Mouse (Mus musculus): ENCODE measurements around the gene Apoe. TPM values are rescaled to one million over a fixed set of nuclear protein-coding genes. Genes with fewer than 3 reads are reported as not detected.

The Apoe gene
- polyA plus RNA-seq, 1 experiment from 2014 or later: 543 TPM

DNA sequence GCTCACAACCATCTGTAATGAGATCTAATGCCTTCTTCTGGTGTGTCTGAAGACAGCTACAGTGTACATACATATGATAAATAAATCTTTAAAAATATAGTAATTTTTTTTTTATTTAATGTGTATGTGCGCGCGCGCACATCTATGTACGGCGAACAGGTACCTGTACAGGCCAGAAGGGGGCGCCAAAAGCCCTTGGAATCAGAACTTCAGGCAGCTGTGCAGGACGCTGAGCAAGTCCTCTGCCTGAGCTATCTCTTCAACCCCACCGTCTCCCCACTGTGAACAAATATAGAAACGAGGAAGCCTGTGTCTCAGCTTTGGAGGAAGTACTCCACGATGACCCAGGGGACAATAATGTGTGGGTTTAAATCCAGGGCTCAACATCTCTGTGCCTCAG lies 41.3 kb upstream of the Apoe start:
- no peak overlapping the region for H3K27ac ChIP-seq
- no peaks in the 10 kb centered on the region for H3K9me3 ChIP-seq (ENCODE audit: control insufficient read depth, low read length)
- 89% methylated on average over 11 of the region's 11 CpGs for WGBS
- H3K9ac ChIP-seq: no peak overlapping the region
- H3K4me1 ChIP-seq (replicated peaks; ENCODE audit: control insufficient read depth, insufficient read depth, low read length): no peaks in the 10 kb centered on the region; the same call in 1 of the 2 replicates
- H3K4me2 ChIP-seq (replicated peaks): no peak overlapping the region
- peaks cover 41% of the 10 kb centered on the region for H3K36me3 ChIP-seq (replicated peaks; ENCODE audit: control insufficient read depth, insufficient read depth)
- H3K27me3 ChIP-seq (ENCODE audit: control insufficient read depth, insufficient read depth, low read length): no peaks in the 10 kb centered on the region
- ATAC-seq (ENCODE audit: low FRiP score) (no peak), DNase-seq (ENCODE audit: low spot score) (no peak)
- no peak overlapping the region for H3K4me3 ChIP-seq (replicated peaks; ENCODE audit: low read length)

DNA sequence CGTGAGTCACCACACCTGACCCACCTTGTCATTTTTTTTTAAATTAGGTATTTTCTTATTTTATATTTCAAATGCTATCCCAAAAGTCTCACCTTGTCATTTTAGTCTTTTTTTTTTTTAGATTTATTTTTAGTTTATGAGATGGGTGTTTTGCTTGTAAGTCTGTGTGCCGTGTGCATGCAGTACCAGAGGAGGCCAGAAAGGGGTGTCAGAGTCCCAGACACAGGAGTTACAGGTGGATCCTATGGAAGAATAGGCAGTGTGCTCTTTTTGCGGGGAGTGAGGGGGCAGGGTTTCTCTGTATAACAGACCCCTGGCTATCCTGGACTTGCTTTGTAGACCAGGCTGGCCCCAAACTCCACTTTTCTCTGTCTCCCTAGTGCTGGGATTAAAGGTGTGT lies 39.8 kb upstream of the Apoe start:
- Histone ChIP-seq H3K4me2 (replicated peaks) (no peak overlapping the region), H3K4me3 (replicated peaks; ENCODE audit: low read length) (no peak overlapping the region), H3K4me1 (replicated peaks; ENCODE audit: control insufficient read depth, insufficient read depth, low read length) (no peaks in the 10 kb centered on the region), H3K9ac (no peak overlapping the region), H3K9me3 (ENCODE audit: control insufficient read depth, low read length) (no peaks in the 10 kb centered on the region), H3K36me3 (replicated peaks; ENCODE audit: control insufficient read depth, insufficient read depth) (peaks cover 48% of the 10 kb centered on the region), H3K27ac (no peak overlapping the region), H3K27me3 (ENCODE audit: control insufficient read depth, insufficient read depth, low read length) (no peaks in the 10 kb centered on the region)
- DNase-seq (ENCODE audit: low spot score) (no peak), ATAC-seq (ENCODE audit: low FRiP score) (no peak)
- WGBS: 89% methylated on average over 3 of the region's 3 CpGs

DNA sequence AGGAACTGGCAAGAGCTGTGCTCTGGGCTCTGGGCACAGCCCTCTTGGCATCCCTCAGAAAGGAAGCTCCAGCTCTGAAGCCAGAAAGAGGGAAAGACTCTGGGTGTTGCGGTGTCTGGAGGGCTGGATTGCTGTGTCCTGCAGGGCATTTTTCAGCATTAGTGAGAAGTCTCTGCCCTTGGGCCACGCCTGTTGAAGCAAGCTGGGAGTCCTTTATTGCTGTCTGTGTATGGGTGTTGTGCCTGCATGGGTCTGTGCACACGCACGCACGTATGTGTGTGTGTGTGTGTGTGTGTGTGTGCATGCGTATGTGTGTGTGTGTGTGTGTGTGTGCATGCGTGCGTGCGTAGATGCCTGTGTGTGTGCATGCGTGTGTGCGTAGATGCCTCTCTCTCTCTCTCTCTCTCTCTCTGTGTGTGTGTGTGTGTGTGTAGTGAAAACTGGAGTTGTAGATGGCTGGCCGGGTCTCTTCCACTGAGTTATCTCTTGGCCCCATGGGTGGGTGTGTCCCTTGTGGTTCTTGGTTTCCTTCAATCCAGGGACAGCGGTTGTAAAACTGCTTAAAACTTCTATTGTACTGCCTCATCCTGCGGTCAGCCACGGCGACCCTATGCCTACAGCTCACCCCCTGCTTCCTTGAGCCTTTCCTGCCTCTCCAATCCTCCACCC lies 37.5 kb upstream of the Apoe start:
- peaks cover 59% of the 10 kb centered on the region for H3K36me3 ChIP-seq (replicated peaks; ENCODE audit: control insufficient read depth, insufficient read depth)
- WGBS: 94% methylated on average over 16 of the region's 16 CpGs

GRCm38 (mm10) chr7:19734178-19734666 lies 35.2 kb upstream of the Apoe start:
- H3K4me3 ChIP-seq (replicated peaks; ENCODE audit: low read length): no peak overlapping the region
- H3K4me2 ChIP-seq (replicated peaks): no peak overlapping the region
- no peaks in the 10 kb centered on the region for H3K27me3 ChIP-seq (ENCODE audit: control insufficient read depth, insufficient read depth, low read length)
- no peak overlapping the region for H3K9ac ChIP-seq
- DNase-seq (ENCODE audit: low spot score): no peak
- WGBS: 84% methylated on average over 10 of the region's 10 CpGs
- H3K9me3 ChIP-seq (ENCODE audit: control insufficient read depth, low read length): no peaks in the 10 kb centered on the region
- no peaks in the 10 kb centered on the region for H3K4me1 ChIP-seq (replicated peaks; ENCODE audit: control insufficient read depth, insufficient read depth, low read length)
- H3K36me3 ChIP-seq (replicated peaks; ENCODE audit: control insufficient read depth, insufficient read depth): peaks cover 82% of the 10 kb centered on the region
- H3K27ac ChIP-seq: no peak overlapping the region
- no peak for ATAC-seq (ENCODE audit: low FRiP score)

More for the DNA sequence above, 37.5 kb upstream of the Apoe start:
- no peaks in the 10 kb centered on the region for H3K27me3 ChIP-seq (ENCODE audit: control insufficient read depth, insufficient read depth, low read length)
- no peaks in the 10 kb centered on the region for H3K9me3 ChIP-seq (ENCODE audit: control insufficient read depth, low read length)
- no peak overlapping the region for H3K4me2 ChIP-seq (replicated peaks)
- H3K4me1 ChIP-seq (replicated peaks; ENCODE audit: control insufficient read depth, insufficient read depth, low read length): no peaks in the 10 kb centered on the region
- H3K27ac ChIP-seq: no peak overlapping the region
- no peak for DNase-seq (ENCODE audit: low spot score)
- no peak overlapping the region for H3K4me3 ChIP-seq (replicated peaks; ENCODE audit: low read length)
- ATAC-seq (ENCODE audit: low FRiP score): no peak
- H3K9ac ChIP-seq: no peak overlapping the region

- no peak for ATAC-seq (ENCODE audit: low FRiP score)
- Histone ChIP-seq H3K27me3 (ENCODE audit: control insufficient read depth, insufficient read depth, low read length) (no peaks in the 10 kb centered on the region), H3K36me3 (replicated peaks; ENCODE audit: control insufficient read depth, insufficient read depth) (peaks cover 83% of the 10 kb centered on the region), H3K4me1 (replicated peaks; ENCODE audit: control insufficient read depth, insufficient read depth, low read length) (no peaks in the 10 kb centered on the region), H3K4me3 (replicated peaks; ENCODE audit: low read length) (no peak overlapping the region), H3K9ac (no peak overlapping the region), H3K9me3 (ENCODE audit: control insufficient read depth, low read length) (no peaks in the 10 kb centered on the region), H3K27ac (no peak overlapping the region), H3K4me2 (replicated peaks) (no peak overlapping the region)
- DNase-seq (ENCODE audit: low spot score): no peak
- WGBS: 92% methylated on average over 4 of the region's 4 CpGs
Observed at GRCm38 (mm10) chr7:19726541-19726940, 27.6 kb upstream of the Apoe start.

GRCm38 (mm10) chr7:19724167-19724566 lies 25.2 kb upstream of the Apoe start:
- 93% methylated on average over 12 of the region's 12 CpGs for WGBS
- H3K36me3 ChIP-seq (replicated peaks; ENCODE audit: control insufficient read depth, insufficient read depth): peaks cover 60% of the 10 kb centered on the region

DNA sequence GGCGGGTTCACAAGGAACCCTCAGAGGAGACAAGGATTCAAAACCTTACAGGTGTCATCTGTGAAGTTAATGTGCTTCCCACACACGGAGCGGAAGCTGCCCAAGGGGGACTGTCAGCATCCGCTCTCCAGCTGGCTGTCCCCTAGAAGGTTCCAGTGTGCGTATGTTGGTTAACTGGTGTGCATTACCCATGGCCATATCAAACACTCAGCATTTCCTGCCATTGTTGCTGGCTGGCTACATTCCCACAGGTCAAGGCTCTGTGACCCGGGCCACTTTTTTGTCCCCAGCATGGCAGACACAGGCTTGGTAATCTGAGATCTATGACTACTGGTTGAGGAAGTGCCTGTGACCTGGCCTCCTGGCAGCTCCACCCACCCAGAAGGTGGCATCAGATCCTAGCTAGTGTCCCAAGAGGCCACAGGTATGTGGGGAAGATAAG lies 23.8 kb upstream of the Apoe start:
- Histone ChIP-seq H3K27me3 (ENCODE audit: control insufficient read depth, insufficient read depth, low read length) (no peaks in the 10 kb centered on the region), H3K4me1 (replicated peaks; ENCODE audit: control insufficient read depth, insufficient read depth, low read length) (no peaks in the 10 kb centered on the region), H3K4me2 (replicated peaks) (no peak overlapping the region), H3K36me3 (replicated peaks; ENCODE audit: control insufficient read depth, insufficient read depth) (peaks cover 46% of the 10 kb centered on the region), H3K27ac (no peak overlapping the region), H3K4me3 (replicated peaks; ENCODE audit: low read length) (no peak overlapping the region), H3K9ac (no peak overlapping the region), H3K9me3 (ENCODE audit: control insufficient read depth, low read length) (peaks cover 9% of the 10 kb centered on the region; the same call in 1 of the 2 replicates)
- ATAC-seq (ENCODE audit: low FRiP score) (no peak), DNase-seq (ENCODE audit: low spot score) (no peak)
- 91% methylated on average over 6 of the region's 6 CpGs for WGBS

More at GRCm38 (mm10) chr7:19724167-19724566, 25.2 kb upstream of the Apoe start:
- DNase-seq (ENCODE audit: low spot score) (no peak), ATAC-seq (ENCODE audit: low FRiP score) (no peak)
- no peaks in the 10 kb centered on the region for H3K4me1 ChIP-seq (replicated peaks; ENCODE audit: control insufficient read depth, insufficient read depth, low read length)
- H3K4me2 ChIP-seq (replicated peaks): no peak overlapping the region
- H3K9me3 ChIP-seq (ENCODE audit: control insufficient read depth, low read length): peaks cover 9% of the 10 kb centered on the region; the same call in 1 of the 2 replicates
- no peak overlapping the region for H3K9ac ChIP-seq
- no peaks in the 10 kb centered on the region for H3K27me3 ChIP-seq (ENCODE audit: control insufficient read depth, insufficient read depth, low read length)
- H3K4me3 ChIP-seq (replicated peaks; ENCODE audit: low read length): no peak overlapping the region
- H3K27ac ChIP-seq: no peak overlapping the region

DNA sequence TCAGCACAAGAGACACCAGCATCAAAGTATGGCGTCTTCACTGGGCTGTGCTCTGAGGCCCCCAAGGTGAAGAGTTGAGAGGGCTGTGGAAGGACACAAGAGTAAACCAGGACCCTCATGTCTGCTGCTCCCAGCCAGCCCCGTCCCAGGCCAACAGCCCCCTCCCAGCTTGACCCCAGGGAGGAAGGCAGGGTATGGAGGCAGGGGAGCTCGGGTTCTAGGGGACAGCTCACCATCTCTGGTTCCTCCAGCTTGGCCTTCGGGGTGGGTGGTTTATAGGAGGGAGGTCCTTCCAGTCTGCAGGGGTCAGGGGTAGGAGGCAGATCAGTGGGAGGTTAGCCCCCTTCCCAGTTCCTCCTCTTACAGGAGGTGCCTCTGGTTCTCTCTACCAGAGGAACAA lies 20.2 kb upstream of the Apoe start:
- Histone ChIP-seq H3K4me3 (replicated peaks; ENCODE audit: low read length) (no peak overlapping the region), H3K27me3 (ENCODE audit: control insufficient read depth, insufficient read depth, low read length) (no peaks in the 10 kb centered on the region), H3K9ac (no peak overlapping the region), H3K4me2 (replicated peaks) (no peak overlapping the region), H3K27ac (no peak overlapping the region), H3K36me3 (replicated peaks; ENCODE audit: control insufficient read depth, insufficient read depth) (peaks cover 12% of the 10 kb centered on the region), H3K4me1 (replicated peaks; ENCODE audit: control insufficient read depth, insufficient read depth, low read length) (peaks cover 12% of the 10 kb centered on the region), H3K9me3 (ENCODE audit: control insufficient read depth, low read length) (peaks cover 9% of the 10 kb centered on the region; the same call in 1 of the 2 replicates)
- 94% methylated on average over 4 of the region's 4 CpGs for WGBS
- ATAC-seq (ENCODE audit: low FRiP score) (no peak), DNase-seq (ENCODE audit: low spot score) (no peak)

GRCm38 (mm10) chr7:19718297-19718952 lies 19.4 kb upstream of the Apoe start:
- no peak overlapping the region for H3K27ac ChIP-seq
- H3K9me3 ChIP-seq (ENCODE audit: control insufficient read depth, low read length): peaks cover 9% of the 10 kb centered on the region; the same call in 1 of the 2 replicates
- H3K9ac ChIP-seq: no peak overlapping the region
- ATAC-seq (ENCODE audit: low FRiP score): no peak
- 94% methylated on average over 5 of the region's 5 CpGs for WGBS
- no peak overlapping the region for H3K4me2 ChIP-seq (replicated peaks)
- no peaks in the 10 kb centered on the region for H3K27me3 ChIP-seq (ENCODE audit: control insufficient read depth, insufficient read depth, low read length)
- H3K4me1 ChIP-seq (replicated peaks; ENCODE audit: control insufficient read depth, insufficient read depth, low read length): peaks cover 19% of the 10 kb centered on the region
- H3K36me3 ChIP-seq (replicated peaks; ENCODE audit: control insufficient read depth, insufficient read depth): peaks cover 5% of the 10 kb centered on the region
- H3K4me3 ChIP-seq (replicated peaks; ENCODE audit: low read length): no peak overlapping the region
- no peak for DNase-seq (ENCODE audit: low spot score)

Data from hindbrain, embryonic 14.5 days (tissue).